Mouse (Mus musculus) midbrain, embryonic 14.5 days (tissue): ENCODE measurements at regions not wholly inside any gene's neighbourhood (a gene's known extent, or its start where the extent isn't known, plus 50 kb on each side); places are given as distances from the start of the nearest gene placed in this dataset.

Source experiments
- ATAC-seq: fragments of 200-750 bp; cut with Nextera tagmentation; 2 replicates; pipeline ENCODE4 v1.8.0; 2017; ENCODE audit warnings: moderate number of reproducible peaks, moderate library complexity; ENCODE audit not compliant: low FRiP score, low TSS enrichment
- DNase-seq: peaks from one replicate; pipeline ENCODE4 v3.0.0-alpha.2; 2015
- H3K27ac ChIP-seq: fragments of 300-500 bp; sonication (generic); replicated peaks from 2 replicates; pipeline ENCODE4 v1.5.1; 2014; ENCODE audit warnings: mild to moderate bottlenecking, low read depth, low read length, moderate library complexity
- H3K27me3 ChIP-seq: fragments of 300-500 bp; sonication (generic); 2 replicates; pipeline ENCODE4 v1.6.1; 2014; ENCODE audit warnings: low read length, control low read depth, mixed read lengths; ENCODE audit not compliant: control insufficient read depth, insufficient read depth
- H3K36me3 ChIP-seq: fragments of 300-500 bp; sonication (generic); 2 replicates; pipeline ENCODE4 v1.6.1; 2014; ENCODE audit warnings: low read length, control low read depth; ENCODE audit not compliant: control insufficient read depth, insufficient read depth
- H3K4me1 ChIP-seq: fragments of 300-500 bp; sonication (generic); 2 replicates; pipeline ENCODE4 v1.6.1; 2014; ENCODE audit warnings: mild to moderate bottlenecking, antibody characterized with exemption, low read length, control low read depth; ENCODE audit not compliant: control insufficient read depth, insufficient read depth
- H3K4me2 ChIP-seq: fragments of 300-500 bp; sonication (generic); 2 replicates; pipeline ENCODE4 v1.6.1; 2014; ENCODE audit warnings: mild to moderate bottlenecking, low read length, moderate library complexity
- H3K4me3 ChIP-seq: fragments of 300-500 bp; sonication (generic); replicated peaks from 2 replicates; pipeline ENCODE4 v1.5.1; 2014; ENCODE audit warnings: low read depth, low read length
- H3K9ac ChIP-seq: fragments of 300-500 bp; sonication (generic); replicated peaks from 2 replicates; pipeline ENCODE4 v1.6.1; 2014; ENCODE audit warnings: mild to moderate bottlenecking, low read length, moderate library complexity
- H3K9me3 ChIP-seq: fragments of 300-500 bp; sonication (generic); 2 replicates; pipeline ENCODE4 v1.6.1; 2016; ENCODE audit warnings: low read length, control low read depth, mixed read lengths; ENCODE audit not compliant: control insufficient read depth
- WGBS: fragments of 180-500 bp; shearing (Covaris S2); extraction: QIAGEN DNeasy Blood & Tissue Kit; methylation state at CpG from one replicate; pipeline ENCODE4 v1.1.7; 2014; 5-methylcytosine and 5-hydroxymethylcytosine counted together

- H3K4me2 ChIP-seq = no peak overlapping the region
- ATAC-seq (no peak), DNase-seq (no peak)
- H3K4me1 ChIP-seq = no peaks in the 10 kb centered on the region
- H3K9ac ChIP-seq = no peak overlapping the region
- H3K36me3 ChIP-seq = no peaks in the 10 kb centered on the region
- H3K27me3 ChIP-seq = no peaks in the 10 kb centered on the region
- H3K9me3 ChIP-seq = no peaks in the 10 kb centered on the region
- H3K27ac ChIP-seq = no peak overlapping the region
- WGBS = 91% methylated on average over 2 of the region's 2 CpGs
- no peak overlapping the region for H3K4me3 ChIP-seq
Measured at GRCm38 (mm10) chr6:80862256-80862655, 843.6 kb downstream of the Lrrtm4 start.

GRCm38 (mm10) chr6:80862741-80863140 is 844.1 kb downstream of the Lrrtm4 start:
- H3K27ac ChIP-seq = no peak overlapping the region
- no peaks in the 10 kb centered on the region for H3K9me3 ChIP-seq
- no peak for DNase-seq
- no peak overlapping the region for H3K9ac ChIP-seq
- H3K4me1 ChIP-seq = no peaks in the 10 kb centered on the region
- no peak for ATAC-seq
- 91% methylated on average over 2 of the region's 2 CpGs for WGBS
- no peaks in the 10 kb centered on the region for H3K27me3 ChIP-seq
- H3K4me3 ChIP-seq = no peak overlapping the region
- no peak overlapping the region for H3K4me2 ChIP-seq
- H3K36me3 ChIP-seq = no peaks in the 10 kb centered on the region

- Histone ChIP-seq H3K4me1 (no peaks in the 10 kb centered on the region), H3K27ac (no peak overlapping the region), H3K9ac (no peak overlapping the region), H3K4me3 (no peak overlapping the region), H3K36me3 (no peaks in the 10 kb centered on the region), H3K9me3 (no peaks in the 10 kb centered on the region), H3K4me2 (no peak overlapping the region), H3K27me3 (no peaks in the 10 kb centered on the region)
- 89% methylated on average over 6 of the region's 6 CpGs for WGBS
- no peak for DNase-seq
- ATAC-seq = no peak
Measured at GRCm38 (mm10) chr6:80865809-80866603, 847.3 kb downstream of the Lrrtm4 start.

DNA sequence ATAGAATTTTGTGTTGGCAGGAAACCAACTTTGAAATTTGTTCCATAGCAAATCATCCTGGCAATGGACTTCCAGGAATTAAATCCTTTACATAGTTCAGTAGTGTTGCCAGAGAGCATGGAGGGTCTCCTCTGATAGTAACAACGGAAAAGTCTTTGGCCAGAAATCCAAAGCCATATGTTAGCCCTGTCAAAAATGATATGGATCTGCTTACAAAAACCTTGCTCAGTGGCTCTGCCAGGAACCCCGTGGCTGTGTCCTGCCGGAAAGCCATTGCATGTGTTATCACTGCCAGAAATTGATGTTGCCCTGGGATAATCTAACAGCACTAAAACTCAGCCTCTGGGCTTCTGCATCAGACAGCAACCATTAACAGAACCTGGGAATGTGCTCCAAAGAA is 866.7 kb downstream of the Lrrtm4 start:
- no peaks in the 10 kb centered on the region for H3K9me3 ChIP-seq
- H3K27me3 ChIP-seq = no peaks in the 10 kb centered on the region
- ATAC-seq (no peak), DNase-seq (peak; percentile 12)
- no peaks in the 10 kb centered on the region for H3K4me1 ChIP-seq
- H3K27ac ChIP-seq = no peak overlapping the region
- H3K4me3 ChIP-seq = no peak overlapping the region
- H3K4me2 ChIP-seq = no peak overlapping the region
- H3K36me3 ChIP-seq = no peaks in the 10 kb centered on the region
- WGBS = 83% methylated on average over 3 of the region's 3 CpGs
- no peak overlapping the region for H3K9ac ChIP-seq

- Histone ChIP-seq H3K36me3 (no peaks in the 10 kb centered on the region), H3K27ac (no peak overlapping the region), H3K4me3 (no peak overlapping the region), H3K9me3 (no peaks in the 10 kb centered on the region), H3K4me1 (no peaks in the 10 kb centered on the region), H3K4me2 (no peak overlapping the region), H3K27me3 (no peaks in the 10 kb centered on the region), H3K9ac (no peak overlapping the region)
- no peak for DNase-seq
- no peak for ATAC-seq
- 94% methylated on average over 2 of the region's 2 CpGs for WGBS
Measured at GRCm38 (mm10) chr6:80905220-80905619, 886.5 kb downstream of the Lrrtm4 start.

DNA sequence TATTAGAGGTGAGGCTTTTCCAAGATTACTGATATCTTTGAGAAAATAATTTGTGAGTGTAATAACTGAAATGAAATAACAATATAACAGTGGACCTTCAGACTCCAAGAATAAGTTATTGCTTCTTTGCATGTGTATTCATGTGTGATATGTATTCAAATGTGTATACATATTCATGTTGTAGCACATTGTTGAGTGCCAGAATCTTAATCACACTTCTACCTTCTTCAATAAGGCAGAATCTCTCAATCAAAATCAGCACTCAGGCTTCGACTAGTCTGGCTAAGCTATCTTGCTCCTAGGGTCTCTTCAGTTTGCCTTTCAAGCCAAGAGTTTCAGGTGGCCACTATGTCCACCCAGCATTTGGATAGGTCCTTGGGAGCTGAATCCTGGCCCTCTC is 911.1 kb downstream of the Lrrtm4 start:
- H3K4me2 ChIP-seq = no peak overlapping the region
- no peak for DNase-seq
- H3K4me1 ChIP-seq = no peaks in the 10 kb centered on the region
- no peaks in the 10 kb centered on the region for H3K9me3 ChIP-seq
- H3K36me3 ChIP-seq = no peaks in the 10 kb centered on the region
- 75% methylated on average over 1 of the region's 1 CpGs for WGBS
- H3K27ac ChIP-seq = no peak overlapping the region
- no peak overlapping the region for H3K4me3 ChIP-seq
- no peak overlapping the region for H3K9ac ChIP-seq
- ATAC-seq = no peak
- no peaks in the 10 kb centered on the region for H3K27me3 ChIP-seq

DNA sequence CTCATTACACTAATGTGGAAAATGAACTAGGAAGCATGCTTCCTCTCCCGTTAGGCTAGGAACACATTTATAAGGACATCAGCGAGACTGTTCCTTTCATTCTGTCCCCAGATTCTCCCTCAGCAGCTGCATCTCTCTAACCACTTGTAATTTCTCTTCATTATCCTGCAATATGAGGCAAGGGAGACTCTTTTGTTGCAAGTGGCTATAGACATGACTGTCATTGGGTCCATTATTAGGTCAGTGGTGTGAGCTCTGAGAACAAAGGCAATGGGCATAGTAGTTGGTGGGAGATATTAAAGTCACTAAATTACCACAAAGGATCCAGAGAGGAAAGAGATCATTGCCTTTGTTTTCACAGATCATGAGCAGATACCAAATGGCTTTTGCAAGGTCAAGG is 948.3 kb upstream of the Gcfc2 start:
- DNase-seq = no peak
- no peak overlapping the region for H3K4me2 ChIP-seq
- H3K4me1 ChIP-seq = no peaks in the 10 kb centered on the region
- no peak overlapping the region for H3K9ac ChIP-seq
- 79% methylated on average over 2 of the region's 2 CpGs for WGBS
- H3K27me3 ChIP-seq = no peaks in the 10 kb centered on the region
- H3K4me3 ChIP-seq = no peak overlapping the region
- no peak for ATAC-seq
- no peak overlapping the region for H3K27ac ChIP-seq
- H3K9me3 ChIP-seq = no peaks in the 10 kb centered on the region
- H3K36me3 ChIP-seq = no peaks in the 10 kb centered on the region

GRCm38 (mm10) chr6:80993511-80993910 is 930.0 kb upstream of the Gcfc2 start:
- Histone ChIP-seq H3K9me3 (no peaks in the 10 kb centered on the region), H3K27ac (no peak overlapping the region), H3K36me3 (no peaks in the 10 kb centered on the region), H3K27me3 (no peaks in the 10 kb centered on the region), H3K4me3 (no peak overlapping the region), H3K4me1 (no peaks in the 10 kb centered on the region), H3K9ac (no peak overlapping the region), H3K4me2 (no peak overlapping the region)
- ATAC-seq = no peak
- WGBS = 68% methylated on average over 3 of the region's 3 CpGs
- DNase-seq = no peak

- ATAC-seq (no peak), DNase-seq (no peak)
- Histone ChIP-seq H3K4me2 (no peak overlapping the region), H3K4me1 (no peaks in the 10 kb centered on the region), H3K9me3 (no peaks in the 10 kb centered on the region), H3K4me3 (no peak overlapping the region), H3K27ac (no peak overlapping the region), H3K36me3 (no peaks in the 10 kb centered on the region), H3K9ac (no peak overlapping the region), H3K27me3 (no peaks in the 10 kb centered on the region)
- WGBS = 91% methylated on average over 3 of the region's 3 CpGs
Measured at GRCm38 (mm10) chr6:81024531-81024930, 898.9 kb upstream of the Gcfc2 start.
